Mouse (Mus musculus) left cerebral cortex, adult 8-10 months (tissue): ENCODE measurements around the gene Cmtm8. TPM values are rescaled to one million over a fixed set of nuclear protein-coding genes. Genes with fewer than 3 reads are reported as not detected.
A peak's percentile ranks its signal among the peaks of the same experiment; 100 is the strongest.

Source experiments
- DNase-seq, 2 experiments: peaks; one replicate each; pipeline ENCODE4 v3.0.0; 2022; ENCODE audit warnings: low spot score in 2 of 2
- total RNA-seq, 4 experiments: library from RNA; stranded (reverse); gene quantifications; 2 replicates each; pipeline ENCODE4 v1.2.4; 2022

The Cmtm8 gene
- total RNA-seq, 4 experiments from 2014 or later: 1.7 to 2.6 (median 2.2) TPM

GRCm38 (mm10) chr9:114758272-114758671 is 85.7 kb downstream of the Cmtm8 start:
- DNase-seq: no peak

GRCm38 (mm10) chr9:114752863-114753484 is 91.0 kb downstream of the Cmtm8 start:
- peak; percentile 86 to 87 for DNase-seq

DNA sequence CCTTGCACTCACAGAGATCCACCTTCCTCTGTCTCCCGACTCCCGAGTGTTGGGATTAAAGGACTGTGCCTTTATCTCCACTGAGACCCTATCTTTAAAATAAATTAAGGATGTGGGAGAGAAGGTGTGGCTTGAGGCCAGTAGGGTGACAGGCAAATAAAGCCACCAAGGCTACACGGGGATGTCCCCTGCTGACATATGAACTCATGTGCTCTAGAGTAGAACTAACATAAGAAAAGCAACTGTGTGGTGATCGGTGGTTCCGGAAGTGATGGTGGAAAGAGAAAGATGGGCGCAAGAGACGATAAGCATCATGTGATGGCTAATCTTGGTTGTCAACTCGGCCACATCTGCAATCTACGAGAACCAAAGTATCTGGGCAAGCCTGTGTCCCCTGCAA is 91.6 kb downstream of the Cmtm8 start:
- DNase-seq: no peak

GRCm38 (mm10) chr9:114751582-114751981 is 92.4 kb downstream of the Cmtm8 start:
- DNase-seq: no peak

DNA sequence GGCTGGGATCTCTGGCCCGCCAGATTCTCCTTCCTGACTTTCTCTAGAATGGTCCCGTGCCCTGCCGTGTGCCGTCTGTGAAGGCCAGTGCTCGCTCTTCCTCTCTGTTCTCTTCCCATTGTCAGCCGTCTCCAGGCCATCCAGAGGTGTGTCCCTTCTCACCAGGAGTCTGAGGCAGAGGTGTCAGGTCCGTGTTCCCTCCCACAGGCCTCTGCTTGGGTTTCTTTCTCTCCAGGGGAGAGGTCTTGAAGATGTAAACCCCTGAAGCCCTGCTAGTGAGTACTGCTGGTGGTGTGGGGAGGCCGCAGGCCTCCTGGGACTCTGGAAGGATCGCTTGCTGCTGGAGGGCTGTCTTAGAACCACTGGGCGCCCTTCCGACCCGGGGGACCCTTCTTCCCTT is 96.5 kb downstream of the Cmtm8 start:
- DNase-seq: no peak

DNA sequence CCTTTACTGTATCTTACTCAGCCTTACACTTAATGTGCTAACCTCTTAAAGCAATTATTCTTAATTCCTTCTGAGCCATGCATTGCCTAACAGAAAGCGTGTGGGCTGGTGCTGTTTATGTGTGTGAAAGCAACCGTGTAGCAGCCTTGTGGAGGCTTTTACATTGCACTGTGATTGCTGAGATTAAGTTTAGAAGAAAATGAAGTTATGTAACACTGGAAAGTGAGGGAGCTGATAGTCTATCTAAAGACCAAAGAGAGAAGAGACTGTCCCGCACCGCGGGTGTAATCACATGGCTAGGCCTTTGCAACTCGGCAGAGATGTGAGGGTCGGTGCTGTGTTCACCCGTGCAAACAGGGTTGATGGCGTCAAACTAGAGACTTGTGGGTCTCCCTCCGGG is 96.9 kb downstream of the Cmtm8 start:
- peak in 1 of 2 experiments; percentile 71 for DNase-seq

- no peak for DNase-seq
These were observed 98.3 kb downstream of the Cmtm8 start for GRCm38 (mm10) chr9:114745654-114746053.

DNA sequence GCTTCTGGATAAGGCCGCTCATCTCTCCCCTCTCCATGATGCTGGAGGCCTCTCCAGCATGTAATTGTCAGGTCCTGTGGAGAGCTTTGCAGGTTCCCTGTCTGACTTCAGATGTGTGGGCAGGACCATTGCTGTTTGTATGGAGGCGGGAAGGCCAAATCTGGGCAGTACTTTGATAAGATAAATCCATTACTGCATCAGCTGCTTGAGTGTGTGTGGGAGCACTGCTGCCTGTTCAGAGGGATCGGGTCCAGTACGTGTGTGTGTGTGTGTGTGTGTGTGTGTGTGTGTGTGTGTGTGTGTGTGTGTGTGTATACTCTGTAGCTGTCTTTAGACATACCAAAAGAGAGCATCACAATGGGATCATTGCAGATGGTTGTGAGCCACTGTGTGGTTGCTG is 98.8 kb downstream of the Cmtm8 start:
- no peak for DNase-seq

GRCm38 (mm10) chr9:114742731-114743130 is 101.2 kb downstream of the Cmtm8 start:
- no peak for DNase-seq

- no peak for DNase-seq
These were observed 103.6 kb downstream of the Cmtm8 start for GRCm38 (mm10) chr9:114740336-114740735.

Other genes with a start within 250 kb of the Cmtm8 start
- 10 to 100 TPM; 42.6 to 48.7 (median 45.0) TPM for gene Cnot10, start 204.0 kb downstream of the Cmtm8 start, total RNA-seq
- gene Dync1li1, start 155.4 kb downstream of the Cmtm8 start, total RNA-seq: 10 to 100 TPM; 84.6 to 87.5 (median 85.9) TPM
- gene Cmtm6, start 113.0 kb downstream of the Cmtm8 start, total RNA-seq: 10 to 100 TPM; 20.0 to 25.7 (median 22.9) TPM
- gene Cmtm7, start 62.3 kb downstream of the Cmtm8 start, total RNA-seq: 1 to 10 TPM; 2.7 to 6.4 (median 4.9) TPM
- gene Gpd1l, start 89.8 kb upstream of the Cmtm8 start, total RNA-seq: 10 to 100 TPM; 77.7 to 91.2 (median 80.0) TPM
- gene Osbpl10, start 134.4 kb upstream of the Cmtm8 start, total RNA-seq: 10 to 100 TPM; 39.9 to 46.4 (median 45.2) TPM
- 10 to 100 TPM in 3 of 4 experiments, 1 to 10 TPM in 1; 9.8 to 44.3 (median 37.3) TPM for gene Rps27rt, start 138.6 kb upstream of the Cmtm8 start, total RNA-seq